Mouse (Mus musculus): ENCODE measurements around the gene Ugt1a8. TPM values are rescaled to one million over a fixed set of nuclear protein-coding genes. Genes with fewer than 3 reads are reported as not detected.
A peak's percentile ranks its signal among the peaks of the same experiment; 100 is the strongest.

Gene Ugt1a8
- polyA plus RNA-seq, 1 experiment from 2014 or later = not detected

GRCm38 (mm10) chr1:88253106-88253505 is 165.5 kb downstream of the Ugt1a8 start:
- Histone ChIP-seq H3K36me3 (ENCODE audit: insufficient read depth) (no peaks in the 10 kb centered on the region), H3K4me2 (no peak overlapping the region), H3K4me3 (ENCODE audit: low read depth, low read length) (no peak overlapping the region), H3K9ac (no peak overlapping the region), H3K27me3 (ENCODE audit: insufficient read depth, low read length) (no peaks in the 10 kb centered on the region), H3K4me1 (ENCODE audit: insufficient read depth) (no peaks in the 10 kb centered on the region), H3K9me3 (ENCODE audit: low read depth, low read length) (peaks cover 69% of the 10 kb centered on the region), H3K27ac (ENCODE audit: low read depth) (no peak overlapping the region)
- DNase-seq (no peak), ATAC-seq (ENCODE audit: insufficient read depth) (no peak)
- no peak for TF ChIP-seq CTCF (IDR thresholded peaks at IDR 0.05; ENCODE audit: low read depth)
- WGBS = 72% methylated on average over 8 of the region's 8 CpGs

DNA sequence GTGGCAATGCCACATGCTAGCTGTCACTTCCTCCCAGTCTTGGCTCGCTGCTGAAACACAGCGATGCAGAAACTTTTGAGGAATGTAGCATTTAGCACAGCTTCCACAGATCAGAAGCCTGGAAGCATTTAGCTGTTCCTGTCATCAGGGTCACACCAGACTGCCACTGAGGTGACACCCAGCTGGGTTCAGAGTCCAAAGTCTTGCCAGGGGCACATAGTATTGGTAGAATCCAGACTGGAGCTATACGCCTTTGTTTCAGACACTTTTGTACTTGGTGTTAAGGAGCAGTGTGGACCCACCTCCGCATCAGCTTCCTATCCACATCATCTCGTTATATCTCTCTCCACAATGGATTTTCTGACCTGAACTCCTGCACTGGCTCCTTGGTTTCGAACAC is 165.9 kb downstream of the Ugt1a8 start:
- Histone ChIP-seq H3K36me3 (ENCODE audit: insufficient read depth) (no peaks in the 10 kb centered on the region), H3K27ac (ENCODE audit: low read depth) (no peak overlapping the region), H3K4me2 (no peak overlapping the region), H3K27me3 (ENCODE audit: insufficient read depth, low read length) (no peaks in the 10 kb centered on the region), H3K4me1 (ENCODE audit: insufficient read depth) (no peaks in the 10 kb centered on the region), H3K9ac (no peak overlapping the region), H3K4me3 (ENCODE audit: low read depth, low read length) (no peak overlapping the region), H3K9me3 (ENCODE audit: low read depth, low read length) (peaks cover 66% of the 10 kb centered on the region)
- no peak for TF ChIP-seq CTCF (IDR thresholded peaks at IDR 0.05; ENCODE audit: low read depth)
- 68% methylated on average over 6 of the region's 6 CpGs for WGBS
- ATAC-seq (ENCODE audit: insufficient read depth) (no peak), DNase-seq (peak; percentile 27)

DNA sequence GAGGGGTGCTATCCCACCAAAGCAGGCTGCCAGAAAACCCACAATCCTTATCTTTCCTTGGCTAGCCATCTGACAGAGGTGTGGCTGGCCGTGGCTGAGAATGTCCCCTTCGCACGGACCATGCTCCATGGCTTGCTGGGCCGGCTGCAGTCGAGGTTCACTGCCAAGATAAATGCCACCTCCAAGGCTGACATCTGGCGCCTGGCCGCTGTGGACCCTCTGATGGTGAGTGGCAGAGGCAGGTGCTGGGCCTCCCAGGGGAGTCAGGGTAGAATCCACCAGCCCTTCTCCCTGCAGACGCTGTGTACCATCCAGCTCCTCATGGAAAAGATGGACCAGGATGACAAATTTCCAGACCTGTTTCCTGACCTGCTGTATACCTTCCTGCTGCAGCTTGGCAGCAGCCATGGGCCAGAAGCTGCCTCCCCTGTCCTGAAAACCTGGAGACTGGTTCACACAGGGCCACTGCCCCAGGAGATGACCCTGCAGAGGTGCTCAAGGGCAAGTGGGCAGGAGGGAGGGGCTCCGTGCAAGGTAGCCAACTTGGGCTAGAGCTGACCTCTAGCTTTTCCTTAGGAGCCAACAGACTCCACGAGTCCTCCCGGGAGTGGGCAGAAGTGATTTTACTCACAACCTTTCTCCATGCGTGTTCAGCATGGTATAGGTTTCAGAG is 167.3 kb downstream of the Ugt1a8 start:
- peaks cover 52% of the 10 kb centered on the region for H3K9me3 ChIP-seq (ENCODE audit: low read depth, low read length)
- no peaks in the 10 kb centered on the region for H3K27me3 ChIP-seq (ENCODE audit: insufficient read depth, low read length)
- no peak for ATAC-seq (ENCODE audit: insufficient read depth)
- WGBS = 82% methylated on average over 12 of the region's 12 CpGs
- no peak overlapping the region for H3K27ac ChIP-seq (ENCODE audit: low read depth)
- TF ChIP-seq CTCF (IDR thresholded peaks at IDR 0.05; ENCODE audit: low read depth) = no peak
- no peaks in the 10 kb centered on the region for H3K4me1 ChIP-seq (ENCODE audit: insufficient read depth)
- H3K9ac ChIP-seq = no peak overlapping the region
- DNase-seq = no peak
- no peak overlapping the region for H3K4me3 ChIP-seq (ENCODE audit: low read depth, low read length)
- no peak overlapping the region for H3K4me2 ChIP-seq
- H3K36me3 ChIP-seq (ENCODE audit: insufficient read depth) = peaks cover 4% of the 10 kb centered on the region

GRCm38 (mm10) chr1:88255466-88255857 is 167.8 kb downstream of the Ugt1a8 start:
- no peaks in the 10 kb centered on the region for H3K27me3 ChIP-seq (ENCODE audit: insufficient read depth, low read length)
- DNase-seq (no peak), ATAC-seq (ENCODE audit: insufficient read depth) (no peak)
- 56% methylated on average over 2 of the region's 2 CpGs for WGBS
- H3K9me3 ChIP-seq (ENCODE audit: low read depth, low read length) = peaks cover 46% of the 10 kb centered on the region
- H3K4me1 ChIP-seq (ENCODE audit: insufficient read depth) = no peaks in the 10 kb centered on the region
- no peak overlapping the region for H3K4me2 ChIP-seq
- H3K4me3 ChIP-seq (ENCODE audit: low read depth, low read length) = no peak overlapping the region
- no peak overlapping the region for H3K9ac ChIP-seq
- H3K36me3 ChIP-seq (ENCODE audit: insufficient read depth) = peaks cover 9% of the 10 kb centered on the region
- H3K27ac ChIP-seq (ENCODE audit: low read depth) = no peak overlapping the region
- TF ChIP-seq CTCF (IDR thresholded peaks at IDR 0.05; ENCODE audit: low read depth) = no peak

DNA sequence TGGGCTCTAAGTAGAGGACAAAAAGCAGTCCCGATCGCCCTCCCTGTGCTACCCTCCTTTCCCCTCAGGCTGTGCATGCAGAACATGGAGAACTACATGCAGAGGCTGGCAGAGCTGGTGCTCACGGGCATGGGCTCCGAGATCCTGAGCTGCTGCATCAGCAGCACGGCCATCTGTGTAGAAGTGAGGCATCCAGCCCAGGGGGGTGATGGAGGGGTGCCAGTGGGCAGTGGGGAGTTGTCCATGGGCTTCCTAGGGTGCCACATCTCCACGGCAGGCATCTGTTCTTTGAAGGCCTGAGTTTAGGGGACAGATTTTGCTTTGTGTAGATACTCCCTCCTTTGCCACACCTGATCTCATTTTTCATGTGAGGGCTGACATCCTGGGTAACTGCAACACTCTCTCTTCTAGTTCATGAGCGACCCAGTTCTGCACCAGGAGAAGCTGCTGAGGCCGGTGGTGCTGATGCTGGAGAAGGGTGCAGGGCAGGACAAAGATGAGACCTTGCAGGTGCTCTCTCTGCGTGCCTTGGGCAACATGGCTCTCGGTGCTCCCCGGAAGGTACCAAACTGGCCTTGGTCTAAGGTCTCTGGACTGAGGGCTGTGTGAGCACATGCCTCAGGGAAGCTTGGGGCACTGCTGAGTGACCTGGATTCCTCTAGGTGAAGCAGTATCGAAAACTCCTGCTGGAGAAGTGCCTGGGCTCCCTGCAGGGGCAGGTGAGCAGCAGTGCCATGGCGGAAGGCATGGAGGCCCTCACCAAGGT is 168.6 kb downstream of the Ugt1a8 start:
- Histone ChIP-seq H3K9ac (no peak overlapping the region), H3K9me3 (ENCODE audit: low read depth, low read length) (peaks cover 39% of the 10 kb centered on the region), H3K27me3 (ENCODE audit: insufficient read depth, low read length) (no peaks in the 10 kb centered on the region), H3K4me1 (ENCODE audit: insufficient read depth) (no peaks in the 10 kb centered on the region), H3K36me3 (ENCODE audit: insufficient read depth) (peaks cover 17% of the 10 kb centered on the region), H3K27ac (ENCODE audit: low read depth) (no peak overlapping the region), H3K4me3 (ENCODE audit: low read depth, low read length) (no peak overlapping the region), H3K4me2 (no peak overlapping the region)
- no peak for ATAC-seq (ENCODE audit: insufficient read depth)
- TF ChIP-seq CTCF (IDR thresholded peaks at IDR 0.05; ENCODE audit: low read depth) = no peak
- 74% methylated on average over 13 of the region's 13 CpGs for WGBS
- DNase-seq = no peak

DNA sequence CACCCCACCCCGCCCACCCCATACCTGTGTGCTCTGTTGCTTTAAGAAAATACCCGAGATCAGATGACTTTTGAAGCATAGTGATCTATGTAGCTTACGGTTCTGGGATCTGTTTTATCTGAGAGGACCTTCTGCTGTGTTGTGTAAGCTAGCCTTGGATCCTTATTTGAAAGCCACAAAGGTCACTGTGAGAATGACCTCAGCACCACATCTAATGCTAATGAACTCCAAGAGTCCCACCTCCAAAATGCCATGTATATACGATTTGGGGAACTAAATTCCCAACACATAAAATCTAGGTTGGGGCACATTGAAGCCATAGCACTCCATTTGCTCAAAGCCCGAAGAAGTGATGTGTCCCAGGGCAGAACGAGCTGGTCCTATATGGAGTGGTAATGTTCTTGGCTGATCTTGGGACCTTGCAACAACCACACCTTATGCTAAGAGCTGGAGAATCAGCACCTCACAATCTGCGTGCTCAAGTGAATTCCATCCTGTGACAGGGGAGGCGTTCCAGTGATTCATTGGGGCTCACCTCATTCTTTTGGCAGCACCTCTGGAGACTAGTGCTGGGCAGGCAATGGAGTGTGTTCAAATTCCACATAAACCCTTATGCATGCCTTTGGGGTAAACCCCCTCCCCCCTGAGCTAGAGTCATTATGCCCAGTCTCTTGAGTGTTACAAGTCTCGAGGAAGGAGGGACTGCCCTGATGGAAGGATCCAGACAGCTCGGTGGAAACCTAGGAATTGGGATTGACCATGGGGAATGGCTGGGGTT is 169.5 kb downstream of the Ugt1a8 start:
- ATAC-seq (ENCODE audit: insufficient read depth) = no peak
- H3K36me3 ChIP-seq (ENCODE audit: insufficient read depth) = peaks cover 26% of the 10 kb centered on the region
- no peaks in the 10 kb centered on the region for H3K4me1 ChIP-seq (ENCODE audit: insufficient read depth)
- WGBS = 76% methylated on average over 10 of the region's 10 CpGs
- H3K9me3 ChIP-seq (ENCODE audit: low read depth, low read length) = peaks cover 36% of the 10 kb centered on the region
- TF ChIP-seq CTCF (IDR thresholded peaks at IDR 0.05; ENCODE audit: low read depth) = no peak
- H3K9ac ChIP-seq = no peak overlapping the region
- H3K27me3 ChIP-seq (ENCODE audit: insufficient read depth, low read length) = no peaks in the 10 kb centered on the region
- H3K4me2 ChIP-seq = no peak overlapping the region
- no peak for DNase-seq
- no peak overlapping the region for H3K27ac ChIP-seq (ENCODE audit: low read depth)
- H3K4me3 ChIP-seq (ENCODE audit: low read depth, low read length) = no peak overlapping the region

- no peak for ATAC-seq (ENCODE audit: insufficient read depth)
- WGBS = 76% methylated on average over 6 of the region's 6 CpGs
- TF ChIP-seq CTCF (IDR thresholded peaks at IDR 0.05; ENCODE audit: low read depth) = no peak
Observed at GRCm38 (mm10) chr1:88257681-88258080, 170.1 kb downstream of the Ugt1a8 start.

More at GRCm38 (mm10) chr1:88257681-88258080, 170.1 kb downstream of the Ugt1a8 start:
- no peaks in the 10 kb centered on the region for H3K27me3 ChIP-seq (ENCODE audit: insufficient read depth, low read length)
- H3K9me3 ChIP-seq (ENCODE audit: low read depth, low read length) = peaks cover 30% of the 10 kb centered on the region
- H3K4me2 ChIP-seq = no peak overlapping the region
- H3K4me1 ChIP-seq (ENCODE audit: insufficient read depth) = no peaks in the 10 kb centered on the region
- no peak overlapping the region for H3K4me3 ChIP-seq (ENCODE audit: low read depth, low read length)
- peaks cover 32% of the 10 kb centered on the region for H3K36me3 ChIP-seq (ENCODE audit: insufficient read depth)
- no peak overlapping the region for H3K9ac ChIP-seq
- no peak for DNase-seq
- no peak overlapping the region for H3K27ac ChIP-seq (ENCODE audit: low read depth)
